Mouse (Mus musculus): ENCODE data around the gene Hook2. TPM values are rescaled to one million over a fixed set of nuclear protein-coding genes. Genes with fewer than 3 reads are reported as not detected.
A peak's percentile ranks its signal among the peaks of the same experiment; 100 is the strongest.

Hook2 gene
- total and polyA plus RNA-seq, 3 experiments = 2.0 to 2.4 (median 2.0) TPM

DNA sequence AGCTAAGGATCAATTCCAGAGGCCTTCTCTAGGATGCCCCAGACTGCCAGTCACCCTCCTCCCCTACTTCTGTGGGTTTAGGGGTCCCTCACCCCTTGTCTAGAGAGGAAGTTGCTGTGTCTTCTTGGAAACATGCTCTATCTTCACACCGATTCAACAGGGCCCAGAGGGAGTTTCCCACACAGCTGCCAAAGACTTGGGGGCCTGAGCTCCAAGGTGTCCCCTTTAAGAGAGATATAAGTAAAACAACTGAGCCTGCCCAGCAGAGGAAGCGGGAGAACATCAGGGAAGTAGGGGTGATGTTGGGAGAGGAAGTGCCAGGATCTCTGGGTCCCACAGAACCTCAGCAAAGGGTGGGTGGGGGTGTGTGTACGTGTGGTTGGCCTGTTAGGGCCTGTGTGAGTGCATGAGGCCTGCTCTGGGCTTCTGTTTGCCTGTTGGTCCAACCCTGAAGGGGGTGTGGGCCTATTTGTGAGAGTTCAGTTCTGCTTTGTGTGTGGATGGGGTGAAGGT lies 7.8 kb upstream of the Hook2 start:
- Histone ChIP-seq H3K4me1 (ENCODE audit: control insufficient read depth, insufficient read depth, low read length) (peaks cover 19% of the 10 kb centered on the region), H3K27me3 (ENCODE audit: control insufficient read depth, insufficient read depth, low read length) (no peaks in the 10 kb centered on the region), H3K9ac (ENCODE audit: low read depth, low read length) (no peak overlapping the region), H3K27ac (no peak overlapping the region), H3K79me2 (replicated peaks; ENCODE audit: control insufficient read depth, insufficient read depth, low read length) (no peaks in the 10 kb centered on the region), H3K36me3 (ENCODE audit: control insufficient read depth, insufficient read depth, low read length) (no peaks in the 10 kb centered on the region), H3K4me3 (no peak overlapping the region)
- TF ChIP-seq CTCF (IDR thresholded peaks at IDR 0.05) (no peak), POLR2A (IDR thresholded peaks at IDR 0.05; ENCODE audit: insufficient read depth, low read depth, low read length) (no peak), EP300 (IDR thresholded peaks at IDR 0.05; ENCODE audit: insufficient read depth, low read depth, low read length) (no peak)
- intact Hi-C loops (cut with DNase I) = no loop called here
- DNase-seq = no peak
- WGBS = 43% methylated on average over 3 of the region's 3 CpGs

- Histone ChIP-seq H3K4me3 (peak overlapping the region; percentile 79; the same call in 1 of the 2 replicates), H3K9ac (ENCODE audit: low read depth, low read length) (peak overlapping the region; percentile 19; the same call in 1 of the 2 replicates), H3K27me3 (ENCODE audit: control insufficient read depth, insufficient read depth, low read length) (no peaks in the 10 kb centered on the region), H3K36me3 (ENCODE audit: control insufficient read depth, insufficient read depth, low read length) (no peaks in the 10 kb centered on the region), H3K27ac (peak overlapping the region; percentile 87), H3K79me2 (replicated peaks; ENCODE audit: control insufficient read depth, insufficient read depth, low read length) (no peaks in the 10 kb centered on the region), H3K4me1 (ENCODE audit: control insufficient read depth, insufficient read depth, low read length) (peaks cover 21% of the 10 kb centered on the region)
- peak; percentile 55 to 68 for DNase-seq
- WGBS = 19% methylated on average over 15 of the region's 16 CpGs
- intact Hi-C loops (cut with DNase I) = no loop called here
- TF ChIP-seq POLR2A (IDR thresholded peaks at IDR 0.05; ENCODE audit: insufficient read depth, low read depth, low read length) (no peak), CTCF (IDR thresholded peaks at IDR 0.05) (no peak), EP300 (IDR thresholded peaks at IDR 0.05; ENCODE audit: insufficient read depth, low read depth, low read length) (no peak)
Observed at GRCm38 (mm10) chr8:84984294-84985048, 5.9 kb upstream of the Hook2 start.

DNA sequence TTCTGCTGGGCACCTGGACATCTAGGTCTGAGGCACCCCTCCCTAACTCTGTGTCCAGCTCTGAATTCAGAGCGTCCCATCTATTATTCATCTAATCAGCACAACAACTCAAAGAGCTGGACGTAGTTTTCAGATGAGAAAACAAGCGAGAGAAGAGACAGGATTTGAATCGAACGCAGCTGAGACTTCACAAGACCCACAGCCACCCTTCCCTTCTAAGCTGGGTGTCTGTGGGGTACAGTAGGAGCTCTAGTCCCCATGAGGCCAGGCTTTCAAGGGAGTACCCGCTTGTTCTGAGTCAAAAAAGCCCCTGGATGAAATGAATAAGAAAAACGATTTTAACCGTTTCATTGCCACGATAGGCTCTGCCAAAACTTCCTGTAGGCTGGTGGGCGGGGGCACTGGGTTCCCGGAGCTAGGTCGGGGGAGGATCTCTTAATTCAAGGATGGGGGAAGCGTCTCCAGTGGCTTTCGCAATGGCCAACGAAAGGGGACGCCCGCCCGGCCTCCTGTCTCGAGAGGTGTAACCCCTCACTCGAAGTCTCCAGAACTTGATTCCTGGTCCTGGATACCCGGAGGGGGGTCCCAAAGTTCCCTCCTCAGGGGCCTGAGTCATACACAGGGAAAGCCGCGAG lies 5.2 kb upstream of the Hook2 start:
- Histone ChIP-seq H3K9ac (ENCODE audit: low read depth, low read length) (peak overlapping the region; percentile 57), H3K4me3 (peak overlapping the region; percentile 79), H3K4me1 (ENCODE audit: control insufficient read depth, insufficient read depth, low read length) (peaks cover 21% of the 10 kb centered on the region), H3K27me3 (ENCODE audit: control insufficient read depth, insufficient read depth, low read length) (no peaks in the 10 kb centered on the region), H3K27ac (peak overlapping the region; percentile 87), H3K36me3 (ENCODE audit: control insufficient read depth, insufficient read depth, low read length) (no peaks in the 10 kb centered on the region), H3K79me2 (replicated peaks; ENCODE audit: control insufficient read depth, insufficient read depth, low read length) (no peaks in the 10 kb centered on the region)
- no peak for TF ChIP-seq CTCF (IDR thresholded peaks at IDR 0.05)
- TF ChIP-seq POLR2A (IDR thresholded peaks at IDR 0.05; ENCODE audit: insufficient read depth, low read depth, low read length) = no peak
- no peak for TF ChIP-seq EP300 (IDR thresholded peaks at IDR 0.05; ENCODE audit: insufficient read depth, low read depth, low read length)
- DNase-seq = no peak
- WGBS = 9% methylated on average over 23 of the region's 23 CpGs
- intact Hi-C loops (cut with DNase I) = no loop called here

- peak; percentile 71 for TF ChIP-seq POLR2A (IDR thresholded peaks at IDR 0.05; ENCODE audit: insufficient read depth, low read depth, low read length)
- TF ChIP-seq CTCF (IDR thresholded peaks at IDR 0.05) = no peak
- TF ChIP-seq EP300 (IDR thresholded peaks at IDR 0.05; ENCODE audit: insufficient read depth, low read depth, low read length) = no peak
- Histone ChIP-seq H3K36me3 (ENCODE audit: control insufficient read depth, insufficient read depth, low read length) (no peaks in the 10 kb centered on the region), H3K4me3 (peak overlapping the region; percentile 79), H3K27me3 (ENCODE audit: control insufficient read depth, insufficient read depth, low read length) (no peaks in the 10 kb centered on the region), H3K79me2 (replicated peaks; ENCODE audit: control insufficient read depth, insufficient read depth, low read length) (no peaks in the 10 kb centered on the region), H3K4me1 (ENCODE audit: control insufficient read depth, insufficient read depth, low read length) (peaks cover 21% of the 10 kb centered on the region), H3K9ac (ENCODE audit: low read depth, low read length) (peak overlapping the region; percentile 57), H3K27ac (peak overlapping the region; percentile 87)
- intact Hi-C loops (cut with DNase I) = no loop called here
- peak; percentile 89 to 93 for DNase-seq
- under 1% methylated on average over 53 of the region's 53 CpGs for WGBS
Observed at GRCm38 (mm10) chr8:84985684-84986378, 4.6 kb upstream of the Hook2 start.

DNA sequence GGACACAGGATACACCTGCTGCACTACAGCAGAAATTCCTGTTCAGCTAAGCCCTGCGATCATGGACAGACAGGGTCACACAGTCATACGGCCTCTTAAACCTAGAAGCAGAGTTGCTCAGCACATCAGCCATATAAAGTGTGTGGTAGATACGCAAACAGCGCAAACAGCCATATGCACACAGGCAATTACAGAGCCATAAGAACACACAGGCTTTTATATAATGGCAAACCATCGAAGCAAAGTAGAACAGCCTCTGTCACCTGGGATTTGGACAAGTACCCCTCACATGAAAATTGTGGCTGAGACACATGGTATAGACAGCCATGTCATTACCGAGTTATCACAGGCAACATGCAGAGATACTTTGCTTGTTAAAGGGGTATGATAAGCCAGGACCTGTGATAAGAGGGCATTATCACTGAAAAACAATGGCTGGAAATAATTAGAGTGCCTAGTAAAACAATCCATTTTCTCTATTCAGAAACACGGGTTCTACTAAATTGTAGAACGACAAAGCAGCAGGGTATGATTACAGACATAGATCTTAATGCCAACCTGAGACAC lies 3.9 kb upstream of the Hook2 start:
- H3K9ac ChIP-seq (ENCODE audit: low read depth, low read length) = peak overlapping the region; percentile 57
- no peak for TF ChIP-seq CTCF (IDR thresholded peaks at IDR 0.05)
- TF ChIP-seq POLR2A (IDR thresholded peaks at IDR 0.05; ENCODE audit: insufficient read depth, low read depth, low read length) = no peak
- no peak for TF ChIP-seq EP300 (IDR thresholded peaks at IDR 0.05; ENCODE audit: insufficient read depth, low read depth, low read length)
- DNase-seq = no peak
- no peaks in the 10 kb centered on the region for H3K27me3 ChIP-seq (ENCODE audit: control insufficient read depth, insufficient read depth, low read length)
- no peaks in the 10 kb centered on the region for H3K36me3 ChIP-seq (ENCODE audit: control insufficient read depth, insufficient read depth, low read length)
- H3K4me3 ChIP-seq = peak overlapping the region; percentile 79
- intact Hi-C loops (cut with DNase I) = no loop called here
- H3K27ac ChIP-seq = peak overlapping the region; percentile 87
- H3K4me1 ChIP-seq (ENCODE audit: control insufficient read depth, insufficient read depth, low read length) = peaks cover 17% of the 10 kb centered on the region
- WGBS = 36% methylated on average over 8 of the region's 8 CpGs
- H3K79me2 ChIP-seq (replicated peaks; ENCODE audit: control insufficient read depth, insufficient read depth, low read length) = no peaks in the 10 kb centered on the region

All from heart, adult 2 months (tissue).